Mouse (Mus musculus) gastrocnemius, postnatal 14 days (tissue): ENCODE measurements around the gene Pspn. TPM values are rescaled to one million over a fixed set of nuclear protein-coding genes. Genes with fewer than 3 reads are reported as not detected.
A peak's percentile ranks its signal among the peaks of the same experiment; 100 is the strongest.

Experiments
- DNase-seq: peaks from one replicate; pipeline ENCODE4 v3.0.0; 2021; ENCODE audit warnings: mixed read lengths
- intact Hi-C: fragments of 180-260 bp; cut with DNase I; formaldehyde crosslinking; loops from one replicate; pipeline ENCODE4 v1.15.1; 2025; ENCODE audit warnings: low total_unique reads
- total RNA-seq, 2 experiments: library from RNA; stranded (reverse); gene quantifications; 2 replicates each; pipeline ENCODE4 v1.2.3; 2021

Gene Pspn
- total RNA-seq, 2 experiments from 2014 or later: not detected

DNA sequence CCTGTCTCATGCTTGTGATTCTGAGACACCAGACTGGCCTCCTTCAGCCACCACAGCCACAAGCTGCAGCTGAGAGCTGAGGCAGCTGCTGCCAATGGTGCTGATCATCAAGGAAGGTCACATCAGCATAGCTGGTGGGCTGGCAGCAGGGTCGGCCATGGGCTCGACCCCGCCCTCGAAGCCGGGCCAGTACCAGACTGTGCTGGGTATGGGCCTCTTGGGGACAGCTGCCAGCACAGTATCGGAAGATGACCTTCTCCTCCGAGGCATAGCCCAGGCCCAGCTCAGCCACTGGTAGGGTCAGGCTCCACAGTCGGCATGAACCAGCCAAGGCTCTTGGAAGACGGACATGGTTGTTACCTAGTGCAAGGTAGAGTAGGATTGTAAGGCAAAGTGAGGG, 404 bp downstream of the Pspn start:
- DNase-seq: no peak
- intact Hi-C loops: loop anchor here (5.0 kb wide), 1 partner anchor 168 kb away; no protein-coding TSS in a partner anchor

DNA sequence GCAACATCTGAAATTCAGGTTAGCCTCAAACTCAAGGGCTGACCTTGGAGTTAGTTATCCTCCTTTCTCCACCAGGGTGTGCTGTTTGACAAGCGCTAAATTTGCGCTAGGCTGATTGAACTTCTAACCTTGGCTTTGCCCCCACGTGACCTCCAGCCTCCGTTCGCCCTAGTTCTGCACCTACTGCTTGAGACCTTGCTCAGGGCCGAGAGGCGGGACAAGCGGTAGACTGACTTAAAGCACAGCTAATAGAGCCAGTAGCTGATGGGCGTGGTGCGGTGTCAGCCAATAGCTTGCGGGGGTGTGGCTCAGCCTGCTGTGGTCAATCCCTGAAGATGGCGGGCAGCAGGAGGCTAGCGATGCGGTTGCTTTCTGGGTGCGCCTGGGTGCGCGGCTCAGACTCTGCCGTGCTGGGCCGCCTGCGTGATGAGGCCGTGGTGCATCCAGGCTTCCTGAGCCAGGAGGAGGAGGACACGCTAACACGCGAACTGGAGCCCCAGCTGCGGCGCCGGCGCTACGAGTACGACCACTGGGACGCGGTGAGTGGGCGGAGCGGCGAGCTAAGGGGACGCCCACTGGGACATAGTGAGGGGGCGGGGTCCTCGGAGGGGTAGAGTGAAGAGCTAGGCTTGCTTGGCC, 2.7 kb downstream of the Pspn start, which contains the start of gene Alkbh7:
Gene Alkbh7 (plus strand): TSS at position 311 of the 639 bp plus-strand sequence.
- intact Hi-C loops: loop anchor here (5.0 kb wide), 1 partner anchor 170 kb away; no protein-coding TSS in a partner anchor

GRCm38 (mm10) chr17:56996506-56996905, 3.3 kb downstream of the Pspn start:
- no peak for DNase-seq
- intact Hi-C loops: loop anchor here (5.0 kb wide), 1 partner anchor 171 kb away; no protein-coding TSS in a partner anchor

More for the DNA sequence above, 2.7 kb downstream of the Pspn start, which contains the start of gene Alkbh7:
- DNase-seq: peak; percentile 97

DNA sequence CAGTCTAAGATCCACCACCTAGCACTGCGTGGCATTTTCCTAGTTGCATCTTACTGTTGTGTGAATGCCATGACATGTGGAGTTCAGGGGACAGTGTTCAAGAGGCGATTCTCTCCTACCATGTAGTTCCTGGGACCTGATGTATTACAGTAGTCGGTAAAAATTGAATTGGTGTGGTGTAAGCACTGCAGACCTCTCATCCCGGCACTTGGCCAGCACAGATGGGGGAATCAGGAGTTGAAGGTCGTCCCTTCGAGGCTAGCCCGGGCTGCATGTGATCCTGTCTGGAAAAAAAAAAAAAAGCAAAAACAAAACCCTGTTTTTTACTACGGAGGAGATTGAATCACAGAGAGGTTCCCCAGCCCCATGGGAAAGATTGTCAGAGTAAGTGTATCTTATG, 4.8 kb downstream of the Pspn start:
- intact Hi-C loops: loop anchor here (5.0 kb wide), 1 partner anchor 172 kb away; no protein-coding TSS in a partner anchor
- no peak for DNase-seq

- intact Hi-C loops: no loop called here
- DNase-seq: no peak
Measured at GRCm38 (mm10) chr17:56990966-56991365, 8.9 kb downstream of the Pspn start.

DNA sequence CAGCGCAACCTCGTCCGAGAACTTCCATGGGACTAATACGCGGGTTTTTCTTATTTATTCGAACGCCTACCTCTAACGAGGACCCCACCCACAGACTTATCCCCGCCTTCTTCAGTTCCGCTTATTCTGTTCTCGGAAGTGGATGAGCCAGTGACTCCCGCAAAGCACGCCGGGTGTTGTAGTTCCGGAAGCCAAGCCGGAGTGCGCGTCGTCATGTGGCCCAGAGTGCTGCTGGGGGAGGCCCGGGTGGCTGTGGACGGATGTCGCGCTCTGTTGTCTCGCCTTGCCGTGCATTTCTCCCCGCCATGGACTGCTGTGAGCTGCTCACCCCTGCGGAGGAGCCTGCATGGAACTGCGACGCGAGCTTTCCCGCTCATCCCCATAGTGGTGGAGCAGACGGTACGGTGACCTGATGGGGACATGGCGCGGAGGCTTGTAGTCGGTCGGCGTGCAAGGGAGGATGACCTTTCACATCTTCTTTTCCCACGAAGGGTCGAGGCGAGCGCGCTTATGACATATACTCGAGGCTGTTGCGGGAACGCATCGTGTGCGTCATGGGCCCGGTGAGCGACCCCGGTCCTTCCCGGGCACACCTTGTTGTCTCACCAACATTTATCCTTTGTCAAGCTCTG, 9.6 kb downstream of the Pspn start, which contains the start of gene Clpp:
Gene Clpp (plus strand): TSS at position 191 of the 632 bp plus-strand sequence.
- intact Hi-C loops: no loop called here
- peak; percentile 95 for DNase-seq

DNA sequence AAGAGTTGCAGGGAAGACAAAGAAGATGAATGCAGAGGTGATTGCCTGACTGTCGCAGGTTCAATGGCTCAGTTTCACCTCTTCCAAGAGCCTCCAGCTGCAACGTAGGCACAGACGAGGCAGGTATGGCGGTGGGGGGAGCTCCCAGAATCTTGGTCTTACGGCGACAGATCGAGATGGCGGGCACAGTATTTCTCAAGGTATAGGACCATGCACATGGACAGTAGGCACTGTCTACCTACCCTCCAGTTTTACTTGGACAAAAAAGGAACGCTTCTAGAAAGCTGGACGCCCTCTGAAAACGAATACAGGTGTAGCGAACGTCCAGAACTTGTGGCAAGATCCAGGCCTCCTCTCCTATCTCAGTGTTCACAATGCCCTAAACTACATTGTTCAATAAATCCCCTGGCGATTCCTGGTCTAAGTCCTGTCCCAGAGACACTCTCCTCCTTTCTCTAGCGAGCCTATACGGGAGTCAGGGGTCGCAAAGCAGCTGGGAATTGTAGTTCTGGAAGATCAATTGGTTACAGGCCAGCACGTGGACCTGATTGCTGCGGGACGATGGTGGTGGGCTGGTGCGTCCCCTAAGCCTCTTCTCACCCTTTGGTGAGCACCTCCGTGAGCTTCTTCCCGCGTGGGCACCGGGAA, 10.2 kb downstream of the Pspn start:
- intact Hi-C loops: no loop called here
- peak; percentile 69 for DNase-seq

- intact Hi-C loops: no loop called here
- no peak for DNase-seq
Measured at GRCm38 (mm10) chr17:56988921-56989430, 10.8 kb downstream of the Pspn start.

DNA sequence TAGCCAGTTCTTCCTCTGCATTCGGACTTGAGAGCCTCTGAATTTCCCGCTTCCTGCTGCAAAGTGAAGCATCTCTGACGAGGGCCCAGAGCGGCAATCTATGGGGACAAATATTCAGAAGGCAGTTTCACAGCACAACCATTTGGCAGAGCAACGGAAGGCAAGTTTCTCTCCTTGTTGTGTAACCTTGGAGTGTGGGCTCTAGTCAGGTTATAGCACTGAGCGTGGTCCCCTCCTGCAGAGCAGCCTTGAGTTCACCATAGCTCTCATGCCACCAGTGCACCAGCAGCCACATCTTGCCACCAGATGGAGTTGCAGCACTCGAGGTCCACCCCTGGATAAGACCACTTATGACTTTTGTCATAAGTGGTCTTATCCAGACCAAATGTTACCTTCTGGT, 11.4 kb downstream of the Pspn start:
- intact Hi-C loops: no loop called here
- DNase-seq: no peak

GRCm38 (mm10) chr17:56986105-56986805, 13.6 kb downstream of the Pspn start:
- intact Hi-C loops: no loop called here

GRCm38 (mm10) chr17:56985656-56986055, 14.2 kb downstream of the Pspn start:
- DNase-seq: no peak
- intact Hi-C loops: no loop called here

More at GRCm38 (mm10) chr17:56986105-56986805, 13.6 kb downstream of the Pspn start:
- DNase-seq: no peak

DNA sequence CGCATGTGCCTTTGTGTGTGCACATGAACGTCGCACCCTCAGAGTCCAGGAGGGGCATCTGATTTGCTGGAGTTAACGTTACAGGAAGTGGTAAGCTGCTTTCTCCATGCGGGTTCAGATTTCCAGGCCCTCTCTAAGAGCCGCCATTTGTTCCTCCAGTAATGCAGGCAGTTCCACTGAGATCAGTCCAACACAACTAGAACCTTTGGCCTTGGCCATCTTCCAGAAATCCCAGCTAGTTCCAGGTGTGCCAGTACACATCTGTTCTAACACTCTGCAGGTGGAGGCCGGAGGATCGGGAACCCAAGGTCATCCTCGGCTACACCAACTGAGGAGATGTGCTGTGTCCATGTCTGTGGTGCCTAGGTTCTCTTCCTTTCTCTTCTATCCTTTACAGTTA, 14.9 kb downstream of the Pspn start:
- intact Hi-C loops: no loop called here

GRCm38 (mm10) chr17:56982013-56982412, 17.8 kb downstream of the Pspn start, which contains the start of gene Acer1:
Acer1 (minus strand) TSS chr17:56982126.
- DNase-seq: no peak
- intact Hi-C loops: no loop called here

More for the DNA sequence above, 14.9 kb downstream of the Pspn start:
- no peak for DNase-seq

DNA sequence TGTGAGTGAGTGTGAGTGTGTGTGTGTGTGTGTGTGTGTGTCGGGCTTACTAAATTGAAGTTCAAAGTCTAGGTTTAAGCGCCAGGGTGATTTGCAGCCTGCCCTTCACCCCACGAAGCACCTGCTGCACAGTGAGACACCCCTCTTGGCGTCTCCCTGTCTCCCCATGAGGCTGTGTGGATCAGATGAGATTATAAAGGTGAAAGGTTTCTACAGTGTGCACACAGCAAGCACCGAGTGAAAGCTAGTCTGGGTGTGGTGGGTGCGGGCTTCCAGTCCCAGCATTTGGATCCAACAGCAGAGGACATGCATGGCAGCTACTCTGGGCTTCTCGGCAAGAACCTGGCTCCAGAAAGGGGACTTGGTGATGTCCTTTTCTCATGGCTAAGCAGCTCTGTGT, 18.8 kb downstream of the Pspn start:
- DNase-seq: no peak
- intact Hi-C loops: no loop called here

DNA sequence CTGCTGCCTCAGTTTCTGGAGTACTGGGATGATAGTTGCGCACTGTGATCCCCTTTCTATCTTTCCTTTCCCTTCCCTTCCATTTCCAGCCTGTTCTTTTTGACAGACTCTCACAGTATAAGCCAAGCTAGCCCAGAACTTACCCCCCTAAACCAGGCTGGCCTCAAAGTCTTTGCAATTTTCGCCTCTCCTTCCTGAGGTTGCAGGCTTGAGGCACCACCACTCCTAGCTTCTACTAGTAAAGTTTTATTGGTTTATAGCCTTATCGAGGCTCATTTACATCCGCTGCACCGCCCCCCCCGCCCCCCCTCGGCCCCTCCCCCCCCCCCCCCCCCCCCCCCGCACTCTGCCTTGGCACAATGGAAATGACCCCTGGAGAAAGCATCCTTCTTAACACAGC, 20.3 kb downstream of the Pspn start:
- DNase-seq: no peak
- intact Hi-C loops: no loop called here

DNA sequence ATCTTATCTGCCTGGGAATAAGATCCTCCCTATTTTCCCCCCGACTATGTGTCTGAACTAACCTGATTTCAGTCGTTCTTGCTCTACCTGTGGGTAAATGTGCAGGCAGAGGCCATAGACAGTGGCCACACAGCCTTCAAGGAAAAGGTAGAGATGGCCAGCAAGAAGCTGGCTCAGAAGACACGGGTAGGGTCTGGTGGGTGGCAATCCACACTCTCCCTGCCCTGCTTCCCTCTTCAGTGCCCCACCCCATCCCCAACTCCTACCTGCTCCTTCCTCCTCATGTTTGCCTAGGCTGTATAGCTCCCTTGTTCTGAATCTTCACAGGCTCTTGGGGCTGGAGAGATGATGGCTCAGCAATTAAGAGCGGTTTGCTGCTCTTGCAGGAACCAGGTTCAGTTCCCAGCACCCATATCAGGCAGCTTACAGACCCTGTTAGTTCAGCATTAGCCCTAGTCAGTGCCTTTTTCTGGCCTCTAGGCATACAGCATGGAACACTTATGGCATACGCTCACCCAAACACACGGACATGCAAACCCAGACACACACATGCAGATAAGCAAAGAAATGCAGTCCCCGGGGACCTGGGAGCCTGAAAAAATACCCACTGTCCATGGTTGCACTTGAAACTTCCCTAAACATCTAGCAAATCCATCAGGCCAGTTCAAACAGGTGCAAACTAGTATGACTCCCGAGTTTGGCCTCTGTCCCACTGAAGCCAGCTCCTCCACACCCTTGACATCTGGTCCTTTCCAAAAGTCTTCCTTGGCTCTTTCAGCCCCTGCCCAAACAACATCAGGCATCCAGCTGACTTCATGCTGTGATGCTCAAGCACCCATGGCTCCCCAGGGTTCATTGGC, 23.1 kb downstream of the Pspn start:
- intact Hi-C loops: no loop called here
- DNase-seq: no peak

DNA sequence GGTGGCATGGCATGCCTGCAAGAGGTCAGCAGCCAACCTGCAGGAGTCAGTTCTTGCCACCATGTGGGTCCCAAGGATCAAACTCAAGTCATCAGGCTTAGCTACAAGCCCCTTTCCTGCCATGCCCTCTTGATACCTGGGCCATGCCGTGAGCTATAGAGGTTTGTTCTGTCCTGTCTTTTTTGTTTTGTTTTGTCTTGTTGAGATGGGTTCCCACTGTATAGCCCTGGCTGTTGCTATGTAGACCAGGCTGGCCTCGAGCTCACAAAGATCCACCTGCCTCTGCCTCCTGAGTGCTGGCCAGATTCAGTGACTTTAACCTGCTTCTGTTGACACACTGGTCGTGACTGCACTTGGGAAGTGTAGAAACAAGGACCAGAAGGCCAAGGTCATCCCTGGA, 24.4 kb downstream of the Pspn start:
- DNase-seq: no peak
- intact Hi-C loops: no loop called here

GRCm38 (mm10) chr17:56974708-56975240, 25.0 kb downstream of the Pspn start:
- intact Hi-C loops: no loop called here
- no peak for DNase-seq
